Mouse (Mus musculus): ENCODE results near the gene Pacsin3. TPM values are rescaled to one million over a fixed set of nuclear protein-coding genes. Genes with fewer than 3 reads are reported as not detected.

Gene Pacsin3
- polyA plus RNA-seq, 2 experiments = 8.8 to 11.2 TPM

GRCm38 (mm10) chr2:91258830-91259229 lies 3.1 kb downstream of the Pacsin3 start:
- H3K27ac ChIP-seq = no peak overlapping the region
- no peaks in the 10 kb centered on the region for H3K36me3 ChIP-seq (replicated peaks; ENCODE audit: control insufficient read depth, insufficient read depth, low read depth)
- no peaks in the 10 kb centered on the region for H3K4me1 ChIP-seq (replicated peaks; ENCODE audit: control insufficient read depth in 2 of 2, insufficient read depth in 2 of 2, low read length in 1 of 2)
- no peak overlapping the region for H3K4me2 ChIP-seq (ENCODE audit: low read depth)
- DNase-seq (ENCODE audit: low read depth in 3 of 3, low spot score in 3 of 3) (no peak), ATAC-seq (ENCODE audit: insufficient read depth) (no peak)
- H3K9ac ChIP-seq (replicated peaks) = no peak overlapping the region
- H3K4me3 ChIP-seq (ENCODE audit: insufficient read depth in 1 of 2, low read depth in 2 of 2, low read length in 2 of 2) = no peak overlapping the region
- 12% methylated on average over 1 of the region's 1 CpGs for WGBS (ENCODE audit: insufficient replicate concordance)
- no peaks in the 10 kb centered on the region for H3K9me3 ChIP-seq (ENCODE audit: control insufficient read depth, low read length)
- TF ChIP-seq CTCF (IDR thresholded peaks at IDR 0.05; ENCODE audit: low read depth) (no peak), EP300 (IDR thresholded peaks at IDR 0.05; ENCODE audit: low read depth) (no peak)
- H3K27me3 ChIP-seq (ENCODE audit: control insufficient read depth, insufficient read depth, low read length) = peaks cover 41% of the 10 kb centered on the region

- TF ChIP-seq CTCF (IDR thresholded peaks at IDR 0.05; ENCODE audit: low read depth) (no peak), EP300 (IDR thresholded peaks at IDR 0.05; ENCODE audit: low read depth) (no peak)
- Histone ChIP-seq H3K4me1 (replicated peaks; ENCODE audit: control insufficient read depth in 2 of 2, insufficient read depth in 2 of 2, low read length in 1 of 2) (peaks cover 4 to 6% of the 10 kb centered on the region in 2 experiments; a peak in 3 of 4 replicates), H3K4me3 (ENCODE audit: insufficient read depth in 1 of 2, low read depth in 2 of 2, low read length in 2 of 2) (no peak overlapping the region), H3K36me3 (replicated peaks; ENCODE audit: control insufficient read depth, insufficient read depth, low read depth) (no peaks in the 10 kb centered on the region), H3K27ac (no peak overlapping the region), H3K9me3 (ENCODE audit: control insufficient read depth, low read length) (no peaks in the 10 kb centered on the region), H3K9ac (replicated peaks) (no peak overlapping the region), H3K4me2 (ENCODE audit: low read depth) (no peak overlapping the region), H3K27me3 (ENCODE audit: control insufficient read depth, insufficient read depth, low read length) (peaks cover 39% of the 10 kb centered on the region)
- ATAC-seq (ENCODE audit: insufficient read depth) (no peak), DNase-seq (ENCODE audit: low read depth in 3 of 3, low spot score in 3 of 3) (no peak)
- 88% methylated on average over 1 of the region's 1 CpGs for WGBS (ENCODE audit: insufficient replicate concordance)
Measured at GRCm38 (mm10) chr2:91259493-91259892, 3.7 kb downstream of the Pacsin3 start.

- peak overlapping the region; percentile 69 to 87; a peak in 3 of 4 replicates for H3K4me3 ChIP-seq (ENCODE audit: insufficient read depth in 1 of 2, low read depth in 2 of 2, low read length in 2 of 2)
Measured at GRCm38 (mm10) chr2:91263692-91264660, 8.2 kb downstream of the Pacsin3 start.

GRCm38 (mm10) chr2:91264711-91265681 lies 9.2 kb downstream of the Pacsin3 start, which contains the start of gene Arfgap2:
Gene Arfgap2, plus strand, starts transcription at chr2:91264974.
- WGBS (ENCODE audit: insufficient replicate concordance) = 2% methylated on average over 72 of the region's 72 CpGs
- Histone ChIP-seq H3K9ac (replicated peaks) (peak within 1 kb of the TSS; percentile 99), H3K27ac (peak within 1 kb of the TSS; percentile 92), H3K4me3 (ENCODE audit: insufficient read depth in 1 of 2, low read depth in 2 of 2, low read length in 2 of 2) (peak within 1 kb of the TSS; percentile 87 to 90), H3K27me3 (ENCODE audit: control insufficient read depth, insufficient read depth, low read length) (no peaks in the 10 kb centered on the region), H3K36me3 (replicated peaks; ENCODE audit: control insufficient read depth, insufficient read depth, low read depth) (peaks cover 31% of the 10 kb centered on the region), H3K9me3 (ENCODE audit: control insufficient read depth, low read length) (no peaks in the 10 kb centered on the region), H3K4me2 (ENCODE audit: low read depth) (peak within 1 kb of the TSS; percentile 94), H3K4me1 (replicated peaks; ENCODE audit: control insufficient read depth in 2 of 2, insufficient read depth in 2 of 2, low read length in 1 of 2) (peaks cover 10% of the 10 kb centered on the region in 2 experiments; a peak in 3 of 4 replicates)
- TF ChIP-seq EP300 (IDR thresholded peaks at IDR 0.05; ENCODE audit: low read depth) = peak; percentile 41; the same call in 1 of the 2 replicates
- no peak for TF ChIP-seq CTCF (IDR thresholded peaks at IDR 0.05; ENCODE audit: low read depth)
- DNase-seq (ENCODE audit: low read depth in 3 of 3, low spot score in 3 of 3) = peak; percentile 95 to 97 (median 96)
- peak; percentile 98 for ATAC-seq (ENCODE audit: insufficient read depth)

More at GRCm38 (mm10) chr2:91263692-91264660, 8.2 kb downstream of the Pacsin3 start:
- WGBS (ENCODE audit: insufficient replicate concordance) = 80% methylated on average over 17 of the region's 17 CpGs
- H3K9me3 ChIP-seq (ENCODE audit: control insufficient read depth, low read length) = no peaks in the 10 kb centered on the region
- peak overlapping the region; percentile 78 for H3K9ac ChIP-seq (replicated peaks)
- no peak for TF ChIP-seq CTCF (IDR thresholded peaks at IDR 0.05; ENCODE audit: low read depth)
- TF ChIP-seq EP300 (IDR thresholded peaks at IDR 0.05; ENCODE audit: low read depth) = no peak
- H3K4me2 ChIP-seq (ENCODE audit: low read depth) = peak overlapping the region; percentile 88
- ATAC-seq (ENCODE audit: insufficient read depth) = no peak
- H3K27ac ChIP-seq = peak overlapping the region; percentile 70
- DNase-seq (ENCODE audit: low read depth in 3 of 3, low spot score in 3 of 3) = no peak
- no peaks in the 10 kb centered on the region for H3K27me3 ChIP-seq (ENCODE audit: control insufficient read depth, insufficient read depth, low read length)
- H3K4me1 ChIP-seq (replicated peaks; ENCODE audit: control insufficient read depth in 2 of 2, insufficient read depth in 2 of 2, low read length in 1 of 2) = peaks cover 10% of the 10 kb centered on the region in 2 experiments; a peak in 3 of 4 replicates
- H3K36me3 ChIP-seq (replicated peaks; ENCODE audit: control insufficient read depth, insufficient read depth, low read depth) = peaks cover 28% of the 10 kb centered on the region
